Mouse (Mus musculus): ENCODE data around the gene Uqcc3.
"Not testable (repeated sequence)": the region's sequence is repeated elsewhere in the genome, so short reads cannot be mapped to it uniquely, and the experiment has no call there.

Gene Uqcc3

DNA sequence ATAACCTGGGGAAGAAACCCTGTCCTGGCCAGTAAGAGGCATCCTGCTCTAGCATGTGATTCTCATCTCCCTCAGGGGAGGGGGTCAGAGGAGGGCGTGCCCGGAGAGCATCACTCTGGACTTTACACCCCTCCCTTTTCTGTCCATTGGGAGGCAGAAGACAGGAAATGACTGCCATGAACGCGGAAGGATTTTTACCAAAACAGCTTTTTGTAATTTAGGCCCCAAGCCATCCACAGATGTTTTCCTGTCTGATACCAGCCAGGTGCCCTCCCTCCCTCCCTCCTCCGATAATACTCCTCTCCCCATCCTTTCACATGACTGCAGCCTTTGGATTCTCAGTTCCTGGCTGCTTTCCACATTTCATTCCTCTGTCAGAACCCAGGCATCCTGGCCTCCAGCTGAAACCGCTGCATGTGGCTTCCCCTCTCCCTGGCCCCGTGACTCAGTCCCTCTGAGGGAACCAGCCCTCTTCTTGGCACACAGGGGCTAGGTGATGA lies 30.3 kb downstream of the Uqcc3 start, which contains the start of gene Lrrn4cl:
TSS of gene Lrrn4cl (plus strand) at position 367 of the 500 bp plus-strand sequence.
- DNase-seq (ENCODE audit: low spot score) = no peak

- no peak for DNase-seq (ENCODE audit: low spot score)
Observed at GRCm38 (mm10) chr19:8848356-8848755, 32.4 kb downstream of the Uqcc3 start.

GRCm38 (mm10) chr19:8844371-8845129 lies 36.2 kb downstream of the Uqcc3 start:
- peak; percentile 53 for DNase-seq (ENCODE audit: low spot score)

DNA sequence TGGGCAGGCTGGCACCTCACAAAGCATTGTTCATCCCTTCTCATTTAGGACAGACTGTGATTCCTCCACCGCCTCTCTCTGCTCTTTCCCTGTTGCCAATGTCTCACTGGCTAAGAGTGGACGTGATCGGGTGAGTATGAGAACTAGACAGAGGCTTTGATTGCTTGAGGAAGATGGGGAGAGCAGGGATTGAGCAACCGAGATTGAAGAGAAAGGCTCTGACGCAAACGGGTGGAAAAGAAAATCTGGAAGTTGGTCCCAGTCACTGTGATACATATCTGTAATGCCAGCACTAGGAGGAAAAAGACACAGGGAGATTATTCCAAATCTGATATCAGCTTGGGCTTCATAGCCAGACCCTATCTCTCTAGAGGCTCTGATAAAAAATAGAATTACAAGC lies 37.8 kb downstream of the Uqcc3 start:
- DNase-seq (ENCODE audit: low spot score) = no peak

DNA sequence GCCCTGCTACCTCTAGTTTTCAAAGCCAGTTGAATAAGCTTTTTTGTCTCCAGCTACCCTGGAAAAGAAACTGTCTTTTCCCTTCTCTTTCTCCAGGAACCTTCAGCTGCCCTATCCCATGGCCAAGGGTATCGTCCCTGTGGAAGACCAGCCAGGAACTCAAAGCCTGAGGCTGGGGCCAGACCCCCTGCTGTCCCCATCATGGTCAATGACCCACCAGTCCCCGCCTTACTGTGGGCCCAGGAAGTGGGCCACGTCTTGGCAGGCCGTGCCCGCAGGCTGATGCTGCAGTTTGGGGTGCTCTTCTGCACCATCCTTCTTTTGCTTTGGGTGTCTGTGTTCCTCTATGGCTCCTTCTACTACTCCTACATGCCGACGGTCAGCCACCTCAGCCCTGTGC lies 39.7 kb downstream of the Uqcc3 start:
- no peak for DNase-seq (ENCODE audit: low spot score)

GRCm38 (mm10) chr19:8839908-8840791 lies 40.6 kb downstream of the Uqcc3 start:
- no peak for DNase-seq (ENCODE audit: low spot score)

GRCm38 (mm10) chr19:8839103-8839907 lies 41.4 kb downstream of the Uqcc3 start, which contains the start of gene Gng3:
TSS of gene Gng3 (minus strand) at chr19:8839194.
- no peak for DNase-seq (ENCODE audit: low spot score)

DNA sequence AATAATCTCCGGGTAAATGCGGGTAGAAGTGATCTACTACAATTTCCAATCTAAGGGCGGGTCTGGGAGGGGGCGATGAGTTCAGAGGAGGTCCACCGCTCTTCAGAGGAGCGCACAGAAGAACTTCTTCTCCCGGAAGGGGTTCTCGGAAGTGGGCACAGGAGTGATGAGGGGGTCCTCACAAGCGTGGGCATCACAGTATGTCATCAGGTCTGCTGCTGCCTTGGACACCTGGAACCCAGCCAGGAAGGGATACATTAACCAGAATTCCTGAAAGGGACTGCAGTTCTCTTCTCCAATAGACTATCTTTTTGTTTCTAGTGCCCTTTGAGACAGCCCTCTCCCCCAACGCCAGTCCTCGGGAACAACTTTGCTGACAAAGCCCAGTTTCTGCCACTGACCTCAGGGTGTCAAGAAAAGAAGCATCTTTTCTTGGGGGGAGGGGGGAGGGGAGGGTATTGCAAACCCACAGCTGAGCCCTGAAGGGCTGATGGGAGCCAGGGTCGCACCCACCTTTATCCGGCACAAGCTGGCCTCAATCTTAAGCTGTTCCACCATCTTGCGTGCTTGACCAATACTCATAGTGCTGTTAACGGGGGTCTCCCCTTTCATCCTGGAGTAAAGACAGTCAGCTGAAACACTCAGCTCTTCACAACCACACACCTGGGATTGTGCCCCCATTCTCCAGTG lies 42.5 kb downstream of the Uqcc3 start:
- no peak for DNase-seq (ENCODE audit: low spot score)

GRCm38 (mm10) chr19:8837251-8837791 lies 43.4 kb downstream of the Uqcc3 start, which contains the start of gene Bscl2:
TSS of gene Bscl2 (plus strand) at chr19:8837467.
- DNase-seq (ENCODE audit: low spot score) = no peak

- not testable (repeated sequence) for DNase-seq (ENCODE audit: low spot score)
Observed at GRCm38 (mm10) chr19:8836327-8836726, 44.4 kb downstream of the Uqcc3 start.

DNA sequence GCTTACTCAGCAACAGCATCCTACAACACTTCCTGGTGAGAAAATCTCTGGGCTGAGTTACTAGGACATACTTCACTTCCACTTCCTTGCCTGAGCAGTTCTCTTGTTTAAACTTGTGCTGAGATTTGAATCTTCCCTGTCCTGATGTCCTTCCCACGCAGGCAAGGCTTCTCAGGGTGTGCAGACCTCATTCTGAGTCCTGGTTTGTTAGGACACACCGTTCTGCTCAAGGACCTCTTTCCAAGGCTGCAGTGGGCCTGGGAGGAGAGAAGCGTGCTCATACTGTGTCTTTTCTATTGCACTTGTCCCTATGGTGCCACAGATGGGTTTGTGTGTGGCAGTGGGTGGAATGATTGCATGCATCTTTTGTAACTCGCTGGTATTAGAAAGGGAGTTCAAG lies 47.8 kb downstream of the Uqcc3 start:
- no peak for DNase-seq (ENCODE audit: low spot score)

DNA sequence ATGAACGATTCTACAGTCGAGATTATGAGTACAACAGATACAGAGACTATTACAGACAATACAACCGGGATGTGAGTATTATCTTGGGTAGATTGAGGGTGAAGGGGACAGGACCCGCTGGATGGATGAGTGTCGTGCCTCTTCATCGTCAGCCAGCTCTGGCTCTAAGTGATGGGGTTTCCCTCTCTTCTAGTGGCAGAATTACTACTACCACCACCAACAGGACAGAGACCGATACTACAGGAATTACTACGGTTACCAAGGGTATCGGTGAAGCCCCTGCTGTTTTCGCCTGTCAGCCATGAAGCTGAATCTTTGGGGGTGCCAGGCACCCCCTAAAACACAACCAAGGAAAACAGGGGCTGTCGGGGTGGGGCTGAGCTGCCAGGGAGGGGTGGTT lies 49.5 kb downstream of the Uqcc3 start:
- DNase-seq (ENCODE audit: low spot score) = no peak

GRCm38 (mm10) chr19:8830664-8831063 lies 50.1 kb downstream of the Uqcc3 start:
- no peak for DNase-seq (ENCODE audit: low spot score)
